Mouse (Mus musculus): ENCODE measurements around the gene Zfp62. TPM values are rescaled to one million over a fixed set of nuclear protein-coding genes. Genes with fewer than 3 reads are reported as not detected.

Gene Zfp62
- total and polyA plus RNA-seq, 3 experiments, result 16.7 to 132 (median 31.8) TPM

DNA sequence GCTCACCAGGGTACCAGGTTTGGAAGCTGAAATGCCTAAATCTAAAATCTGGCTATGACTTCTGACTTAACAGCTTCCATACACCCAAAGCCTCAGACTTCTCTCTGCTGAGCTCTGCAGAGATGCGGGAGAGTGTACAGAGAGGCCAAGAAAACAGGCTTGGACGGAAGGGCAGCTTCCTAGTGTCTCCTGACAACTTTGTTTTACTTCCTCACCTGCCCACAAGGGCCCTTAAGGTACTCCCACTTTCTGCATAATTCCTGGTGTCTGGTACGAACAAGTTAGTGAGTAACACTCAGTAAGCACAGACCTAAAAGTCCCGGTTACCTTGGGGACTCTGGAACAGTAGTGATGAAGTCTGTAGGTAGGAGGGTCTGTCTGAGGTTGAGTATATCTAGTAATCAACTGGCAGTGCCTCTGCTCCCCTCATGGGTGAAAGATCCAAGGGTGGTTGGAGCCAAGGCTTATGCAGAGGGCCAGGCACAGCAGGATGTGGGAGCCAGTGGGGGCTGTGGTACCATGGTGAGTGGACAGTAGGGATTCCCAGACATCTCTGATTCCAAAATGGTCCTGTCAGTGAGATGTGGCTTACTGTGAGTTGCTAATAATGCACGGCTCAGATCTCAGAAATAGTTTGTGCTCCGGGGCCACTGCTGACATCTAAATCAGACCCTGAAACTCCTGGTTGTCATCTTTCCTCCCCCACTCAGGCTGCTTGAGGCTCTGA, 46.0 kb downstream of the Zfp62 start:
- no peak for DNase-seq (ENCODE audit: low read depth, low spot score)
- no peak for TF ChIP-seq ETS1 (IDR thresholded peaks at IDR 0.05; ENCODE audit: low read depth, low read length)
- no peak; a peak in 1 of 6 replicates for TF ChIP-seq CTCF (IDR thresholded peaks at IDR 0.05 in 2 of 3, conservative IDR thresholded peaks at IDR 0.05 in 1 of 3; ENCODE audit: control insufficient read depth in 1 of 3, insufficient read depth in 1 of 3, low read depth in 2 of 3, low read length in 3 of 3, poor library complexity in 1 of 3, severe bottlenecking in 1 of 3)
- no peak for TF ChIP-seq GATA1 (IDR thresholded peaks at IDR 0.05; ENCODE audit: low read depth, low read length)
- no peak for TF ChIP-seq SMC3 (IDR thresholded peaks at IDR 0.05; ENCODE audit: low read depth, low read length)
- no peak for TF ChIP-seq CHD2 (IDR thresholded peaks at IDR 0.05; ENCODE audit: low read length)
- no peak for TF ChIP-seq ELF1 (IDR thresholded peaks at IDR 0.05; ENCODE audit: low read depth, low read length)
- TF ChIP-seq KAT2A (conservative IDR thresholded peaks at IDR 0.05; ENCODE audit: low read depth, low read length), result no peak
- no peak for TF ChIP-seq E2F4 (IDR thresholded peaks at IDR 0.05; ENCODE audit: borderline replicate concordance, low read depth, low read length)
- Histone ChIP-seq H3K4me1 (ENCODE audit: control insufficient read depth in 1 of 2, insufficient read depth in 2 of 2, low read length in 2 of 2) (peaks cover 14 to 21% of the 10 kb centered on the region in 2 experiments), H3K9me3 (replicated peaks; ENCODE audit: insufficient read depth, low read length) (no peaks in the 10 kb centered on the region), H3K27me3 (ENCODE audit: control insufficient read depth in 1 of 2, insufficient read depth in 2 of 2, low read length in 2 of 2) (no peaks in the 10 kb centered on the region), H3K27ac (ENCODE audit: control insufficient read depth, low read depth, low read length) (no peak overlapping the region), H3K79me2 (ENCODE audit: control insufficient read depth, insufficient read depth, low read length, poor library complexity) (peaks cover 15% of the 10 kb centered on the region), H3K9ac (ENCODE audit: control insufficient read depth, low read depth, low read length, poor library complexity, severe bottlenecking) (no peak overlapping the region), H3K4me3 (ENCODE audit: control insufficient read depth in 1 of 2, insufficient read depth in 1 of 2, low read depth in 2 of 2, low read length in 2 of 2) (no peak overlapping the region; a peak in 1 of 4 replicates), H3K36me3 (ENCODE audit: control insufficient read depth in 1 of 2, insufficient read depth in 2 of 2, low read length in 2 of 2) (peaks cover 6 to 22% of the 10 kb centered on the region in 2 experiments; a peak in 3 of 4 replicates)

DNA sequence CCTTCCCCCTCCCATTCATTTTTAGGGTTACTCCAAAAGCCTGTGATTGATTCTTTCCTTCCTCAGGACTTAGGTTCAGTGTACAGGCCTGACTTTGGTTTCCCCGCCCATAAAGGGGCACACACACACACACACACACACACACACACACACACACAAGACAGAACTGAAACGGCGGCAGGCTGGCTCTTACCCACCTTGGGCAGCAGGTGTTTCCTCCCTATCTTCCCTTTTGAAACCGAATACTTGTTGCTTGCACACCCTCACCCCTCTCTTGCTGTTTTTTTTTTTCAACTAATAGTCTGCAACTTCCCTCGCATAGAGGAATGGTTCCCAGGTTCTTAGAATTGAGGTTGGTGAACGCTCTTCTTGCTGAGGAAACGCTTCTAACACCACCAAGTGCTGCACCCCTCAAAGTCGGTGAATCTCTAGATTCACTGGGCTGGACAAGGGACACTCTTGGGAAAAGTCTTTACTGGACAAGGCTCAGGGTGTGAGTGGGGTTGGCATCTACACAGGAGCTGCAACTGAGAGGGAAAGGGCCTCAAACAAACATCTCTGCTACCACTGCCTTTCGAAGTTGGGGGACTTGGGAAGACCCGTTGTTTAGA, 46.8 kb downstream of the Zfp62 start:
- Histone ChIP-seq H3K4me3 (ENCODE audit: control insufficient read depth in 1 of 2, insufficient read depth in 1 of 2, low read depth in 2 of 2, low read length in 2 of 2) (peak overlapping the region; percentile 74 to 80), H3K4me1 (ENCODE audit: control insufficient read depth in 1 of 2, insufficient read depth in 2 of 2, low read length in 2 of 2) (peaks cover 14 to 21% of the 10 kb centered on the region in 2 experiments), H3K27ac (ENCODE audit: control insufficient read depth, low read depth, low read length) (peak overlapping the region; percentile 80), H3K79me2 (ENCODE audit: control insufficient read depth, insufficient read depth, low read length, poor library complexity) (peaks cover 15% of the 10 kb centered on the region), H3K9me3 (replicated peaks; ENCODE audit: insufficient read depth, low read length) (no peaks in the 10 kb centered on the region), H3K27me3 (ENCODE audit: control insufficient read depth in 1 of 2, insufficient read depth in 2 of 2, low read length in 2 of 2) (no peaks in the 10 kb centered on the region), H3K36me3 (ENCODE audit: control insufficient read depth in 1 of 2, insufficient read depth in 2 of 2, low read length in 2 of 2) (peaks cover 9 to 20% of the 10 kb centered on the region in 2 experiments; a peak in 3 of 4 replicates), H3K9ac (ENCODE audit: control insufficient read depth, low read depth, low read length, poor library complexity, severe bottlenecking) (peak overlapping the region; percentile 86)
- TF ChIP-seq GATA1 (IDR thresholded peaks at IDR 0.05; ENCODE audit: low read depth, low read length) (0 out of 2 replicates have a peak, but pooled peaks have one; percentile 11), TAL1 (IDR thresholded peaks at IDR 0.05; ENCODE audit: low read length) (0 out of 2 replicates have a peak, but pooled peaks have one; percentile 22), MYB (IDR thresholded peaks at IDR 0.05; ENCODE audit: low read depth, low read length) (peak; percentile 23; the same call in 1 of the 2 replicates), POLR2A (IDR thresholded peaks at IDR 0.05; ENCODE audit: control insufficient read depth in 1 of 2, insufficient read depth in 1 of 2, low read depth in 1 of 2, low read length in 2 of 2, poor library complexity in 1 of 2) (no peak), ETS1 (IDR thresholded peaks at IDR 0.05; ENCODE audit: low read depth, low read length) (peak; percentile 80), SIN3A (IDR thresholded peaks at IDR 0.05; ENCODE audit: low read length) (peak; percentile 49; the same call in 1 of the 2 replicates), USF2 (IDR thresholded peaks at IDR 0.05; ENCODE audit: borderline replicate concordance in 1 of 2, insufficient read depth in 1 of 2, low read depth in 1 of 2, low read length in 2 of 2) (no peak), ZNF384 (IDR thresholded peaks at IDR 0.05; ENCODE audit: low read depth, low read length) (peak; percentile 93), EP300 (IDR thresholded peaks at IDR 0.05; ENCODE audit: low read depth in 1 of 2, low read length in 2 of 2) (peak; percentile 19 to 71; a peak in 3 of 4 replicates), ELF1 (IDR thresholded peaks at IDR 0.05; ENCODE audit: low read depth, low read length) (0 out of 2 replicates have a peak, but pooled peaks have one; percentile 6), MAX (IDR thresholded peaks at IDR 0.05; ENCODE audit: low read length) (0 out of 2 replicates have a peak, but pooled peaks have one; percentile 26), USF1 (IDR thresholded peaks at IDR 0.05; ENCODE audit: low read depth, low read length) (no peak), NRF1 (IDR thresholded peaks at IDR 0.05; ENCODE audit: insufficient read depth, low read depth, low read length, poor library complexity, severe bottlenecking) (no peak), TCF12 (IDR thresholded peaks at IDR 0.05; ENCODE audit: low read depth, low read length) (peak; percentile 86), ZMIZ1 (IDR thresholded peaks at IDR 0.05; ENCODE audit: low read depth, low read length) (no peak; the same call in 1 of the 2 replicates)
- DNase-seq (ENCODE audit: low read depth, low spot score), result peak; percentile 74
